Mouse (Mus musculus): ENCODE results near the gene Itga3. TPM values are rescaled to one million over a fixed set of nuclear protein-coding genes. Genes with fewer than 3 reads are reported as not detected.
"Not testable (repeated sequence)": the region's sequence is repeated elsewhere in the genome, so short reads cannot be mapped to it uniquely, and the experiment has no call there.

Gene Itga3
- polyA plus RNA-seq, 1 experiment from 2014 or later = 2.4 TPM

GRCm38 (mm10) chr11:95022237-95022992 is 54.2 kb downstream of the Itga3 start:
- ATAC-seq = no peak
- peaks cover 84% of the 10 kb centered on the region for H3K36me3 ChIP-seq (ENCODE audit: poor library complexity, severe bottlenecking)
- WGBS = 87% methylated on average over 10 of the region's 10 CpGs

GRCm38 (mm10) chr11:95015484-95015883 is 61.1 kb downstream of the Itga3 start:
- ATAC-seq = no peak
- Histone ChIP-seq H3K9ac (0 out of 2 replicates have a peak overlapping the region, but pooled peaks have one; percentile 5), H3K27me3 (no peaks in the 10 kb centered on the region), H3K9me3 (replicated peaks) (no peaks in the 10 kb centered on the region), H3K4me3 (no peak overlapping the region), H3K27ac (no peak overlapping the region), H3K36me3 (ENCODE audit: poor library complexity, severe bottlenecking) (peaks cover 63% of the 10 kb centered on the region), H3K4me2 (no peak overlapping the region), H3K4me1 (peaks cover 59% of the 10 kb centered on the region)
- 80% methylated on average over 3 of the region's 3 CpGs for WGBS

More at GRCm38 (mm10) chr11:95022237-95022992, 54.2 kb downstream of the Itga3 start:
- peaks cover 10% of the 10 kb centered on the region for H3K4me1 ChIP-seq
- no peak overlapping the region for H3K4me2 ChIP-seq
- no peaks in the 10 kb centered on the region for H3K27me3 ChIP-seq
- no peak overlapping the region for H3K27ac ChIP-seq
- no peak overlapping the region for H3K9ac ChIP-seq
- no peak overlapping the region for H3K4me3 ChIP-seq
- no peaks in the 10 kb centered on the region for H3K9me3 ChIP-seq (replicated peaks)

- H3K27me3 ChIP-seq = no peaks in the 10 kb centered on the region
- peak overlapping the region; percentile 99 for H3K9ac ChIP-seq
- 33% methylated on average over 3 of the region's 3 CpGs for WGBS
- ATAC-seq = no peak
- peaks cover 72% of the 10 kb centered on the region for H3K4me1 ChIP-seq
- H3K9me3 ChIP-seq (replicated peaks) = no peaks in the 10 kb centered on the region
- peak overlapping the region; percentile 91 for H3K4me2 ChIP-seq
- no peak overlapping the region for H3K27ac ChIP-seq
- H3K36me3 ChIP-seq (ENCODE audit: poor library complexity, severe bottlenecking) = peaks cover 38% of the 10 kb centered on the region
- H3K4me3 ChIP-seq = peak overlapping the region; percentile 95
Observed at GRCm38 (mm10) chr11:95012487-95012886, 64.1 kb downstream of the Itga3 start.

- ATAC-seq = no peak
- 66% methylated on average over 3 of the region's 3 CpGs for WGBS
- peak overlapping the region; percentile 97 for H3K27ac ChIP-seq
- no peaks in the 10 kb centered on the region for H3K9me3 ChIP-seq (replicated peaks)
- peak overlapping the region; percentile 99 for H3K9ac ChIP-seq
- peak overlapping the region; percentile 95 for H3K4me3 ChIP-seq
- peaks cover 73% of the 10 kb centered on the region for H3K4me1 ChIP-seq
- H3K36me3 ChIP-seq (ENCODE audit: poor library complexity, severe bottlenecking) = peaks cover 35% of the 10 kb centered on the region
- no peaks in the 10 kb centered on the region for H3K27me3 ChIP-seq
- H3K4me2 ChIP-seq = peak overlapping the region; percentile 91
Observed at GRCm38 (mm10) chr11:95012075-95012474, 64.5 kb downstream of the Itga3 start.

GRCm38 (mm10) chr11:95011416-95011815 is 65.2 kb downstream of the Itga3 start:
- Histone ChIP-seq H3K4me2 (peak overlapping the region; percentile 91), H3K27ac (peak overlapping the region; percentile 97), H3K27me3 (no peaks in the 10 kb centered on the region), H3K9ac (peak overlapping the region; percentile 99), H3K9me3 (replicated peaks) (no peaks in the 10 kb centered on the region), H3K4me1 (peaks cover 73% of the 10 kb centered on the region), H3K36me3 (ENCODE audit: poor library complexity, severe bottlenecking) (peaks cover 29% of the 10 kb centered on the region), H3K4me3 (peak overlapping the region; percentile 95)
- ATAC-seq = no peak
- WGBS = 31% methylated on average over 1 of the region's 1 CpGs

- H3K9me3 ChIP-seq (replicated peaks); H3K27me3 ChIP-seq; ATAC-seq: not testable (repeated sequence)
- 9% methylated on average over 3 of the region's 4 CpGs for WGBS
- H3K36me3 ChIP-seq (ENCODE audit: poor library complexity, severe bottlenecking) = peaks cover 24% of the 10 kb centered on the region
- H3K4me3 ChIP-seq = peak overlapping the region; percentile 95
- H3K9ac ChIP-seq = peak overlapping the region; percentile 99
- H3K27ac ChIP-seq = peak overlapping the region; percentile 97
- H3K4me1 ChIP-seq = peaks cover 73% of the 10 kb centered on the region
- peak overlapping the region; percentile 91 for H3K4me2 ChIP-seq
Observed at GRCm38 (mm10) chr11:95010841-95011403, 65.7 kb downstream of the Itga3 start.

- under 1% methylated on average over 39 of the region's 40 CpGs for WGBS
- H3K27ac ChIP-seq = peak overlapping the region; percentile 97
- peak; percentile 53 for ATAC-seq
- H3K9me3 ChIP-seq (replicated peaks) = no peaks in the 10 kb centered on the region
- peaks cover 71% of the 10 kb centered on the region for H3K4me1 ChIP-seq
- peak overlapping the region; percentile 99 for H3K9ac ChIP-seq
- H3K4me2 ChIP-seq = peak overlapping the region; percentile 91
- H3K27me3 ChIP-seq = no peaks in the 10 kb centered on the region
- H3K4me3 ChIP-seq = peak overlapping the region; percentile 95
- peaks cover 23% of the 10 kb centered on the region for H3K36me3 ChIP-seq (ENCODE audit: poor library complexity, severe bottlenecking)
Observed at GRCm38 (mm10) chr11:95010141-95010739, 66.4 kb downstream of the Itga3 start.

GRCm38 (mm10) chr11:95009629-95010014 is 67.0 kb downstream of the Itga3 start, which contains the start of gene Samd14:
Gene Samd14, plus strand, starts transcription at chr11:95009879.
- Histone ChIP-seq H3K36me3 (ENCODE audit: poor library complexity, severe bottlenecking) (peaks cover 23% of the 10 kb centered on the region), H3K9me3 (replicated peaks) (no peaks in the 10 kb centered on the region), H3K27me3 (no peaks in the 10 kb centered on the region), H3K4me3 (peak within 1 kb of the TSS; percentile 95), H3K9ac (peak within 1 kb of the TSS; percentile 99), H3K4me1 (peaks cover 67% of the 10 kb centered on the region), H3K27ac (peak within 1 kb of the TSS; percentile 97), H3K4me2 (peak within 1 kb of the TSS; percentile 91)
- ATAC-seq = peak; percentile 80
- under 1% methylated on average over 32 of the region's 32 CpGs for WGBS

GRCm38 (mm10) chr11:95008661-95009628 is 67.7 kb downstream of the Itga3 start:
- no peak for ATAC-seq
- WGBS = 32% methylated on average over 15 of the region's 15 CpGs
- peak overlapping the region; percentile 91 for H3K4me2 ChIP-seq
- H3K4me3 ChIP-seq = peak overlapping the region; percentile 95
- H3K4me1 ChIP-seq = peaks cover 60% of the 10 kb centered on the region
- H3K27ac ChIP-seq = peak overlapping the region; percentile 97
- H3K9me3 ChIP-seq (replicated peaks) = no peaks in the 10 kb centered on the region
- H3K36me3 ChIP-seq (ENCODE audit: poor library complexity, severe bottlenecking) = peaks cover 23% of the 10 kb centered on the region
- H3K27me3 ChIP-seq = no peaks in the 10 kb centered on the region
- H3K9ac ChIP-seq = peak overlapping the region; percentile 99

GRCm38 (mm10) chr11:95007418-95007817 is 69.2 kb downstream of the Itga3 start:
- Histone ChIP-seq H3K4me2 (peak overlapping the region; percentile 75), H3K9me3 (replicated peaks) (no peaks in the 10 kb centered on the region), H3K9ac (no peak overlapping the region), H3K4me1 (peaks cover 48% of the 10 kb centered on the region), H3K27me3 (no peaks in the 10 kb centered on the region), H3K4me3 (no peak overlapping the region; the same call in 1 of the 2 replicates), H3K36me3 (ENCODE audit: poor library complexity, severe bottlenecking) (peaks cover 35% of the 10 kb centered on the region), H3K27ac (peak overlapping the region; percentile 81; the same call in 1 of the 2 replicates)
- 82% methylated on average over 3 of the region's 3 CpGs for WGBS
- no peak for ATAC-seq

- Histone ChIP-seq H3K4me3 (peak overlapping the region; percentile 43), H3K4me2 (peak overlapping the region; percentile 75), H3K9ac (peak overlapping the region; percentile 67), H3K27me3 (no peaks in the 10 kb centered on the region), H3K9me3 (replicated peaks) (no peaks in the 10 kb centered on the region), H3K36me3 (ENCODE audit: poor library complexity, severe bottlenecking) (peaks cover 42% of the 10 kb centered on the region), H3K27ac (peak overlapping the region; percentile 81), H3K4me1 (peaks cover 40% of the 10 kb centered on the region)
- peak; percentile 67 for ATAC-seq
- 2% methylated on average over 27 of the region's 27 CpGs for WGBS
Observed at GRCm38 (mm10) chr11:95006525-95007219, 69.9 kb downstream of the Itga3 start.
